Mouse (Mus musculus) stomach, embryonic 16.5 days (tissue): ENCODE data around the gene Hebp1. TPM values are rescaled to one million over a fixed set of nuclear protein-coding genes. Genes with fewer than 3 reads are reported as not detected.

Experiments
- ATAC-seq: fragments of 200-750 bp; cut with Nextera tagmentation; 2 replicates; pipeline ENCODE4 v1.8.0; 2017; ENCODE audit warnings: moderate number of reproducible peaks, moderate TSS enrichment; ENCODE audit not compliant: insufficient read depth, low FRiP score
- H3K27ac ChIP-seq: fragments of 300-500 bp; sonication (generic); 2 replicates; pipeline ENCODE4 v1.5.1; 2014; ENCODE audit warnings: low read length
- H3K27me3 ChIP-seq: fragments of 300-500 bp; sonication (generic); 2 replicates; pipeline ENCODE4 v1.6.1; 2014; ENCODE audit warnings: low read length, control low read depth, mixed read lengths; ENCODE audit not compliant: control insufficient read depth, insufficient read depth
- H3K36me3 ChIP-seq: fragments of 300-500 bp; sonication (generic); 2 replicates; pipeline ENCODE4 v1.6.1; 2014; ENCODE audit warnings: low read length; ENCODE audit not compliant: control insufficient read depth, insufficient read depth
- H3K4me1 ChIP-seq: fragments of 300-500 bp; sonication (generic); 2 replicates; pipeline ENCODE4 v1.6.1; 2014; ENCODE audit warnings: low read length, control low read depth, mixed read lengths; ENCODE audit not compliant: control insufficient read depth, insufficient read depth
- H3K4me2 ChIP-seq: fragments of 300-500 bp; sonication (generic); 2 replicates; pipeline ENCODE4 v1.6.1; 2014; ENCODE audit warnings: low read depth, low read length, mixed read lengths
- H3K4me3 ChIP-seq: fragments of 300-500 bp; sonication (generic); replicated peaks from 2 replicates; pipeline ENCODE4 v1.5.1; 2014; ENCODE audit warnings: mild to moderate bottlenecking, low read length
- H3K9ac ChIP-seq: fragments of 300-500 bp; sonication (generic); 2 replicates; pipeline ENCODE4 v1.6.1; 2014; ENCODE audit warnings: low read length
- H3K9me3 ChIP-seq: fragments of 300-500 bp; sonication (generic); replicated peaks from 2 replicates; pipeline ENCODE4 v1.6.1; 2016; ENCODE audit warnings: low read length, control low read depth; ENCODE audit not compliant: control insufficient read depth
- WGBS: fragments of 180-500 bp; shearing (Covaris S2); extraction: QIAGEN DNeasy Blood & Tissue Kit; methylation state at CpG from one replicate; pipeline ENCODE4 v1.1.7; 2014; 5-methylcytosine and 5-hydroxymethylcytosine counted together
- polyA plus RNA-seq: library from polyadenylated mRNA; unstranded; fragments of >200 nt; fragmentation: Nextera tagmentation; extraction: Ambion mirVana; gene quantifications from 2 replicates; pipeline ENCODE4 v1.2.1, GENCODE M21; 2015

The Hebp1 gene
- polyA plus RNA-seq, 1 experiment from 2014 or later, result 37.7 TPM

GRCm38 (mm10) chr6:135228465-135228941, 30.7 kb upstream of the Hebp1 start:
- Histone ChIP-seq H3K27ac (no peak overlapping the region), H3K4me1 (no peaks in the 10 kb centered on the region), H3K9me3 (no peaks in the 10 kb centered on the region), H3K36me3 (no peaks in the 10 kb centered on the region), H3K9ac (no peak overlapping the region), H3K4me3 (no peak overlapping the region), H3K27me3 (no peaks in the 10 kb centered on the region), H3K4me2 (no peak overlapping the region)
- 65% methylated on average over 10 of the region's 10 CpGs for WGBS
- ATAC-seq, result peak; percentile 31; the same call in 1 of the 2 replicates

DNA sequence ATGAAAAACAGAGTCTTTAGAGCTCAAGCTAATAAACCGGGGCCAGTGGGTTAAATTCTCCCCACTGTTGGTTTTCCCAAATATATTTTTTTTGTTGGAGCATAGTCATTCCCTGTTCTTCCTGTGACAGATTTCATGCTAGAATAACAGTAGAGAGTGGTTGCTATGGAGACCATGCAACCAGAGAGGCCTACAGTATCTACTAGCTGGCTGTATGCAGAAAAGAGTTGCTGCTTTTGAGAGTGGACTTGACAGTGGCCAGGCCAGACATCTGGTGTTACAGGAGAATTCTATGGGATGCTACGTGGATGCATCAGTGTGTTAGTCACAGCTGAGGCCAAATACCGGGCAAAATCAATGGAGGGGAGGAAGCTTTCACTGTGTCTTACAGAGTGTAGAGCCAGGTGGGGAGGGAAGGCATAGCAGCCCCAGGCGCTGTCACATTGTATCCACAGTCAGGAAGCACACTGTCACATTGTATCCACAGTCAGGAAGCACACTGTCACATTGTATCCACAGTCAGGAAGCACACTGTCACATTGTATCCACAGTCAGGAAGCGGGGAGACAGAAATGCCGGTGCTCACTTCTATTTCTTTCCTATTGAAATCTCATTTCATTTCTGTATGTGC, 26.1 kb upstream of the Hebp1 start:
- Histone ChIP-seq H3K9me3 (no peaks in the 10 kb centered on the region), H3K4me1 (no peaks in the 10 kb centered on the region), H3K9ac (no peak overlapping the region), H3K36me3 (no peaks in the 10 kb centered on the region), H3K27me3 (no peaks in the 10 kb centered on the region), H3K4me3 (no peak overlapping the region), H3K27ac (no peak overlapping the region), H3K4me2 (no peak overlapping the region)
- ATAC-seq, result no peak
- 56% methylated on average over 6 of the region's 6 CpGs for WGBS

DNA sequence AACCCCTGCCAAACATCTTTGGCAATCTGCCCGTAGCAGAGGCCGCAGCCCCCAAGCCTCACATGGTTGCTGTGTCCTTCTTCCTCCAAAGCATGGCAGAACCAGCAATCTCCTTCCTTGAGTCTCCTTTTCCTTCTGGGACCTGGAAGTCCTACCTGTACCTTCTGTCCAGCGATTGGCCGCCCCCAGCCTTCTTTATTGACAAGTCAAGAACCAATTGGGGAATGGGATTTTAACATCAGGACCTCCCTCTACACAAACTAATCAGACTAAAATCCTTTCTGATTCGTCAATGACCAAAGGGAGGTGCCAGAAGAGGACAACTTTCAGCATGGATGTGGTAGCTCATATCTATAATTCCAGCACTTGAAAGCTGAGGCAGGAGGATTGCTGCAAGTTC, 22.1 kb upstream of the Hebp1 start:
- Histone ChIP-seq H3K36me3 (no peaks in the 10 kb centered on the region), H3K27me3 (no peaks in the 10 kb centered on the region), H3K4me1 (no peaks in the 10 kb centered on the region), H3K9me3 (no peaks in the 10 kb centered on the region), H3K4me2 (no peak overlapping the region), H3K4me3 (no peak overlapping the region), H3K9ac (no peak overlapping the region), H3K27ac (no peak overlapping the region)
- 81% methylated on average over 5 of the region's 5 CpGs for WGBS
- no peak for ATAC-seq

DNA sequence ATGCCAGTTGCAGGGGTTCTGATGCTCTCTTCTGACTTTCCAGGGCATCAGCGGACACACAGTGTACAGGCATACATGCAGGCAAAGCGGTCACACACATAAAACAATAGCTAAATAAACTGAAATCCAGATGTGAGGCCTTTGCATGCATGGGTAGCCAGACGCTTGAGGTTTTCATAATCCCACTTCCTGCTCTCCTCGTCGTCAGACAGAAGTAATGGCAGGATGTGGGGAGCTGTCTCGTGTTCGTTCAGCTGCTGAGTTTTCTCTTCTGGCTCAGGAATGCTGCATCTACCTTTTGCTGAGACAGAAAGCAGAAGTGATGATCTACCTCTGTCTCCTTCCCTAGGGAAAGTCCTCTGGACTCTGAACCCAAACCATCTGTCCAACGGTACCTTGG, 20.5 kb upstream of the Hebp1 start:
- ATAC-seq, result no peak
- H3K27me3 ChIP-seq, result no peaks in the 10 kb centered on the region
- H3K9me3 ChIP-seq, result no peaks in the 10 kb centered on the region
- H3K27ac ChIP-seq, result no peak overlapping the region
- no peak overlapping the region for H3K4me3 ChIP-seq
- no peaks in the 10 kb centered on the region for H3K4me1 ChIP-seq
- H3K4me2 ChIP-seq, result no peak overlapping the region
- H3K36me3 ChIP-seq, result 0 out of 2 replicates have a peak, but pooled peaks cover 3% of the 10 kb centered on the region
- 46% methylated on average over 8 of the region's 8 CpGs for WGBS
- H3K9ac ChIP-seq, result no peak overlapping the region

- Histone ChIP-seq H3K4me1 (no peaks in the 10 kb centered on the region), H3K36me3 (0 out of 2 replicates have a peak, but pooled peaks cover 3% of the 10 kb centered on the region), H3K27ac (no peak overlapping the region), H3K27me3 (no peaks in the 10 kb centered on the region), H3K4me2 (no peak overlapping the region), H3K9ac (no peak overlapping the region), H3K9me3 (no peaks in the 10 kb centered on the region), H3K4me3 (no peak overlapping the region)
- no peak for ATAC-seq
- WGBS, result 67% methylated on average over 1 of the region's 2 CpGs
Observed at GRCm38 (mm10) chr6:135212666-135213065, 14.8 kb upstream of the Hebp1 start.

DNA sequence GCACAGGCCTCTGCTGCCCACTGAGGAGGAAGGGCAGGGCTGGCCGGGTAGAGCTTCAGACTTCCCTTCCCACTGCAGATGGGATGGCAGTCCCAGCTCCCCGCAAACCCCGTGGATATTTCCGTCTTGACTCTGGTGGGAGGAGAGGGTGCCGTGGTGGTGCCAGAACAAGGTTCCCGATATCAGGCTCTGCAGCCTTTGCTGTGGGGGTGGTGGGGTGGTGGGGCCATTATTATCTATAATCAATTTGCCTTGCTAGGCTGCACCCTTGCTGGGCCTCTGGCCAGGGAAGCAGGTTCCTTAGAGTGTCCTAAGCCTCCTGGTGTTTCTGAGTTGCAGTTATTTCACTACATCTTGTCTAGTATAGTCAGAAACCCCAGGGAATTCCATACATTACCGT, 13.3 kb upstream of the Hebp1 start:
- H3K27me3 ChIP-seq, result no peaks in the 10 kb centered on the region
- H3K36me3 ChIP-seq, result 0 out of 2 replicates have a peak, but pooled peaks cover 3% of the 10 kb centered on the region
- no peak overlapping the region for H3K4me2 ChIP-seq
- no peak overlapping the region for H3K27ac ChIP-seq
- no peaks in the 10 kb centered on the region for H3K9me3 ChIP-seq
- no peak for ATAC-seq
- H3K4me3 ChIP-seq, result no peak overlapping the region
- H3K4me1 ChIP-seq, result no peaks in the 10 kb centered on the region
- H3K9ac ChIP-seq, result no peak overlapping the region
- WGBS, result 64% methylated on average over 7 of the region's 7 CpGs

DNA sequence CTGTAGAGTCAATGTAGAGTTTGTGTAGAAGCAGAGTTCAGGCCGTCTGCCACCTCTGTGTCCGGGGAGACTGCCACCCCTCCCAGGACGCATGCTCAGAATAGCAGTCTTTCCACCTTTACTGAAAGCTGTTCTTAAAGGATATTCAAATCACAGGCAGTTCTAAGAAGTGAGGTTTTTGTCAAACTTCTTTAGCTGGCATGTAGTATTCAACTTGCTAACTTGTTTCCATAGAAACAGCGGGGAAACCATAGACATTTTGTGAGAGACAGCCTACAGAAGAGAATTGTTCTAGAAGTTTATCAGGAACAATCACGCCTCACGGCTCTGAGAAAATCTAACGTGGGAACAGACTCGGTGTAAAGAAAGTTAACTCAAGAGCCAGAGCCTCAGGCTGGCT, 9.1 kb upstream of the Hebp1 start:
- H3K9ac ChIP-seq, result no peak overlapping the region
- no peaks in the 10 kb centered on the region for H3K9me3 ChIP-seq
- ATAC-seq, result no peak
- no peaks in the 10 kb centered on the region for H3K36me3 ChIP-seq
- 75% methylated on average over 8 of the region's 8 CpGs for WGBS
- H3K4me3 ChIP-seq, result no peak overlapping the region
- no peak overlapping the region for H3K27ac ChIP-seq
- H3K4me2 ChIP-seq, result no peak overlapping the region
- H3K27me3 ChIP-seq, result no peaks in the 10 kb centered on the region
- H3K4me1 ChIP-seq, result no peaks in the 10 kb centered on the region

DNA sequence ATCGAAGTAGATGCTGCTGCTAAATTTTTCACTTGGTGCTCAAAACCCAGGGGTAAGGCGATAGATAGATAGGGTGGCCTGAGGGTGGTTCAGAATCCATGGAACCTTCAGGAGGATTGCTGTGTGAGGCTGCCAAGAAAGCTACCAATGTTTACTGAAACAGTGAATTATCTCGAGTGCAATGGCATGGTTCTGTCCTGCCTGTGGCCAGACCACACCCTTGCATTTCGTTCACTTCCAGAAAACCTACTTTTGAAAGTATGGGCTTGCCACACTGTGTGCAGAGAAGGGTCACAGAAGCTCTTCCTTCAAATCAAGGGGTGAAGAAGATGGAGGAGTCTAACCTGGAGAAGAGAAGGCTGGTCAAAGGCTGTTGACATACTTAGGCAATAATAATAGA, 8.0 kb upstream of the Hebp1 start:
- no peak overlapping the region for H3K27ac ChIP-seq
- no peaks in the 10 kb centered on the region for H3K36me3 ChIP-seq
- peaks cover 2% of the 10 kb centered on the region; the same call in 1 of the 2 replicates for H3K4me1 ChIP-seq
- H3K9me3 ChIP-seq, result no peaks in the 10 kb centered on the region
- no peak overlapping the region for H3K4me3 ChIP-seq
- no peak for ATAC-seq
- no peak overlapping the region for H3K4me2 ChIP-seq
- 70% methylated on average over 4 of the region's 4 CpGs for WGBS
- H3K9ac ChIP-seq, result no peak overlapping the region
- H3K27me3 ChIP-seq, result no peaks in the 10 kb centered on the region

GRCm38 (mm10) chr6:135204869-135205268, 7.0 kb upstream of the Hebp1 start:
- Histone ChIP-seq H3K9me3 (no peaks in the 10 kb centered on the region), H3K27ac (no peak overlapping the region), H3K9ac (no peak overlapping the region), H3K27me3 (no peaks in the 10 kb centered on the region), H3K4me2 (no peak overlapping the region), H3K4me3 (no peak overlapping the region), H3K4me1 (peaks cover 7% of the 10 kb centered on the region; the same call in 1 of the 2 replicates), H3K36me3 (no peaks in the 10 kb centered on the region)
- WGBS, result 67% methylated on average over 4 of the region's 4 CpGs
- ATAC-seq, result no peak
